Mouse (Mus musculus) thymus, adult 2 months (tissue): Measurements from ENCODE around the gene Map3k21. TPM values are rescaled to one million over a fixed set of nuclear protein-coding genes. Genes with fewer than 3 reads are reported as not detected.
A peak's percentile ranks its signal among the peaks of the same experiment; 100 is the strongest.

Source experiments
- DNase-seq: peaks from one replicate; pipeline ENCODE4 v3.0.0; 2021
- H3K27ac ChIP-seq: fragments of 200-500 bp; 2 replicates; pipeline ENCODE4 v1.5.1; 2012; ENCODE audit warnings: low read length, control low read depth; ENCODE audit not compliant: control insufficient read depth, insufficient read depth
- H3K27me3 ChIP-seq: fragments of 200-500 bp; 2 replicates; pipeline ENCODE4 v1.6.1; 2012; ENCODE audit warnings: mild to moderate bottlenecking, low read length, moderate library complexity, mixed read lengths; ENCODE audit not compliant: control insufficient read depth, insufficient read depth
- H3K36me3 ChIP-seq: fragments of 200-500 bp; 2 replicates; pipeline ENCODE4 v1.6.1; 2012; ENCODE audit warnings: mild to moderate bottlenecking, low read length, moderate library complexity; ENCODE audit not compliant: control insufficient read depth, insufficient read depth
- H3K4me1 ChIP-seq: fragments of 200-500 bp; replicated peaks from 2 replicates; pipeline ENCODE4 v1.6.1; 2012; ENCODE audit warnings: low read length; ENCODE audit not compliant: control insufficient read depth, insufficient read depth
- H3K4me3 ChIP-seq: fragments of 200-500 bp; 2 replicates; pipeline ENCODE4 v1.5.1; 2012; ENCODE audit warnings: mild to moderate bottlenecking, low read length, control low read depth, moderate library complexity; ENCODE audit not compliant: control insufficient read depth, insufficient read depth
- CTCF ChIP-seq: fragments of 200-500 bp; IDR thresholded peaks from 2 replicates; pipeline ENCODE4 v1.5.1; 2012; ENCODE audit warnings: mild to moderate bottlenecking, control low read depth, low read length, moderate library complexity, borderline replicate concordance; ENCODE audit not compliant: control insufficient read depth, poor library complexity, insufficient read depth; ENCODE audit errors: extremely low read depth
- POLR2A ChIP-seq: fragments of 200-500 bp; IDR thresholded peaks from 2 replicates; pipeline ENCODE4 v1.6.1; 2012; ENCODE audit warnings: mild to moderate bottlenecking, low read length, control low read depth, moderate library complexity; ENCODE audit not compliant: control insufficient read depth, poor library complexity, insufficient read depth; ENCODE audit errors: extremely low read depth
- WGBS: fragments of 180-500 bp; shearing (Covaris S2); methylation state at CpG from one replicate; pipeline ENCODE4 v1.1.7; 2018; 5-methylcytosine and 5-hydroxymethylcytosine counted together
- polyA plus RNA-seq: library from polyadenylated mRNA; depleted of rRNA; stranded (reverse); fragments of >200 nt; gene quantifications from 2 replicates; pipeline ENCODE4 v1.2.3, GENCODE M21; 2012; rRNA removed

Map3k21 gene
- polyA plus RNA-seq, 1 experiment, result 0.03 TPM

- no peak within 1 kb of the TSS for H3K4me3 ChIP-seq
- H3K27me3 ChIP-seq, result peaks cover 7% of the 10 kb centered on the region; the same call in 1 of the 2 replicates
- H3K27ac ChIP-seq, result no peak within 1 kb of the TSS
- H3K4me1 ChIP-seq, result no peaks in the 10 kb centered on the region
- WGBS, result 3% methylated on average over 73 of the region's 73 CpGs
- TF ChIP-seq POLR2A (no peak), CTCF (no peak)
- no peaks in the 10 kb centered on the region for H3K36me3 ChIP-seq
- DNase-seq, result peak; percentile 2
Observed at GRCm38 (mm10) chr8:125995101-125995986, 85.1 kb downstream of the Map3k21 start, which contains the start of gene Kcnk1. Gene Kcnk1, plus strand, starts transcription at chr8:125995170.

GRCm38 (mm10) chr8:125996031-125996839, 86.0 kb downstream of the Map3k21 start:
- no peak overlapping the region for H3K4me3 ChIP-seq
- peaks cover 7% of the 10 kb centered on the region; the same call in 1 of the 2 replicates for H3K27me3 ChIP-seq
- H3K27ac ChIP-seq, result no peak overlapping the region
- H3K4me1 ChIP-seq, result no peaks in the 10 kb centered on the region
- DNase-seq, result no peak
- WGBS, result 41% methylated on average over 14 of the region's 14 CpGs
- no peaks in the 10 kb centered on the region for H3K36me3 ChIP-seq
- TF ChIP-seq CTCF (no peak), POLR2A (no peak)

GRCm38 (mm10) chr8:125996980-125997379, 86.7 kb downstream of the Map3k21 start:
- no peak overlapping the region for H3K4me3 ChIP-seq
- DNase-seq, result no peak
- TF ChIP-seq CTCF, result no peak
- TF ChIP-seq POLR2A, result no peak
- no peak overlapping the region for H3K27ac ChIP-seq
- H3K36me3 ChIP-seq, result no peaks in the 10 kb centered on the region
- 66% methylated on average over 6 of the region's 6 CpGs for WGBS
- H3K4me1 ChIP-seq, result no peaks in the 10 kb centered on the region
- H3K27me3 ChIP-seq, result peaks cover 7% of the 10 kb centered on the region; the same call in 1 of the 2 replicates

Other genes with a start within 250 kb of the Map3k21 start
- gene Map10, start 240.6 kb upstream of the Map3k21 start, polyA plus RNA-seq, result 1.5 and 2.5 TPM in 2 replicates
- gene Ntpcr, start 180.5 kb upstream of the Map3k21 start, polyA plus RNA-seq, result 23.1 and 27.4 TPM in 2 replicates
- gene Pcnx2, start 12.1 kb upstream of the Map3k21 start, polyA plus RNA-seq, result 0.19 and 0.34 TPM in 2 replicates
- gene Kcnk1, start 84.7 kb downstream of the Map3k21 start, polyA plus RNA-seq, result 1.1 and 1.6 TPM in 2 replicates